Mouse (Mus musculus): ENCODE measurements around the gene Lyzl4. TPM values are rescaled to one million over a fixed set of nuclear protein-coding genes. Genes with fewer than 3 reads are reported as not detected.

Gene Lyzl4
- total and polyA plus RNA-seq, 2 experiments from 2014 or later: not detected

DNA sequence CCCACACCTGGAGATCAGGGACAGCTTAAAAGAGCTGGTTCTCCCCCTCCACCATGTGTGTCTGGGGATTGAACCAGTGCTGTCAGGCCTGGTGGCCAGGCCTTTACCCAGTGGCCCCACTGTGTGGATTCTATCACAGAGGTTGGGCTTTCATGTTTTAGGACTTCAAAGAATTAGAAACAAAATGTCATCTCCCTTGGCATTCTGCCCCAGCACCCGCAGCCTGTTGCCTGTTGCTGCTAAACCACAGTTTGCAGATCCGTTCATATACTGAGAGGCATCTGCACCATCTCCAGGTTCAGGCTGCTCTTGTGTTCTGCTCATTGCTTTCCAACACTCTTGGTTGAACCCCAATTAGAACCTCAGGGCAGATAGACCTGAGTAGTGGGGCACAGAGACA lies 39.5 kb downstream of the Lyzl4 start:
- H3K27ac ChIP-seq (ENCODE audit: low read depth): no peak overlapping the region
- 0 out of 2 replicates have a peak, but pooled peaks cover 2% of the 10 kb centered on the region for H3K27me3 ChIP-seq (ENCODE audit: control insufficient read depth, insufficient read depth, low read length)
- no peak overlapping the region for H3K9ac ChIP-seq (replicated peaks; ENCODE audit: low read depth, low read length)
- no peak overlapping the region for H3K4me3 ChIP-seq (ENCODE audit: low read depth, low read length)
- H3K4me2 ChIP-seq (ENCODE audit: low read depth, low read length): no peak overlapping the region
- 86% methylated on average over 2 of the region's 2 CpGs for WGBS
- H3K4me1 ChIP-seq (ENCODE audit: control insufficient read depth, insufficient read depth): no peaks in the 10 kb centered on the region
- H3K9me3 ChIP-seq (replicated peaks; ENCODE audit: control insufficient read depth, low read length): no peaks in the 10 kb centered on the region
- H3K36me3 ChIP-seq (replicated peaks; ENCODE audit: control insufficient read depth, insufficient read depth, low read length): no peaks in the 10 kb centered on the region
- ATAC-seq (ENCODE audit: insufficient read depth, low read depth) (no peak), DNase-seq (ENCODE audit: low spot score) (peak; percentile 1)
- TF ChIP-seq CTCF (IDR thresholded peaks at IDR 0.05; ENCODE audit: low read depth) (no peak), EP300 (IDR thresholded peaks at IDR 0.05; ENCODE audit: low read depth) (no peak)

DNA sequence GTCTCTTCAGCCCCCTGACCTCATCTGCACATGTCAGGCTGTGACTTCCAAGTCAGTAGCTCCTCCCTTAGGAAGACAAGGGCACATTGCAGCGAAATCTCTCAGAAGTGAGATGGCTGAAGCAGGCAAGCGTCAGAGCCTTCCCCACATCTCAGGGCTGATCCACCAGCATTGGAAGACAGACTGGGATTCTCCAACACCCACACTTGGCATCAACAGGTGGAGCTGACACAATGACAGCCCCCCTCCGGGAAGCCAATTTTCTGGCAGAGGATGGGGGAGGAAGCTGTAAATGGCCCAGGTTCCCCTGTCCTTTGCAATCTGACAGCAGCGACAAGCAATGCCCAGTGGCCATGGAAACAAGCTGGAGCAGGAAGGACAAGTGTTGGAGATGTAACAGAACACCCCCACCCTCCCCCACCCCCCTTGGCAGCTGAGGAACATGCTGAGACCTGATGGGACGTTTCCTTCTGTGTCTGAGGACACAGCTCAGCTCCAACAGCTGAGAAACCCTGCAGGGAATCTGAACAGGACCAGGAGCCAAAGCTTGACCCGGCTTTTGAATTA lies 41.0 kb downstream of the Lyzl4 start:
- no peak for TF ChIP-seq CTCF (IDR thresholded peaks at IDR 0.05; ENCODE audit: low read depth)
- no peak for TF ChIP-seq EP300 (IDR thresholded peaks at IDR 0.05; ENCODE audit: low read depth)
- no peak overlapping the region for H3K4me2 ChIP-seq (ENCODE audit: low read depth, low read length)
- WGBS: 13% methylated on average over 6 of the region's 6 CpGs
- DNase-seq (ENCODE audit: low spot score) (peak; percentile 31), ATAC-seq (ENCODE audit: insufficient read depth, low read depth) (peak; percentile 25)
- no peak overlapping the region for H3K4me3 ChIP-seq (ENCODE audit: low read depth, low read length)
- H3K36me3 ChIP-seq (replicated peaks; ENCODE audit: control insufficient read depth, insufficient read depth, low read length): no peaks in the 10 kb centered on the region
- H3K27ac ChIP-seq (ENCODE audit: low read depth): no peak overlapping the region
- no peak overlapping the region for H3K9ac ChIP-seq (replicated peaks; ENCODE audit: low read depth, low read length)
- H3K9me3 ChIP-seq (replicated peaks; ENCODE audit: control insufficient read depth, low read length): no peaks in the 10 kb centered on the region
- H3K27me3 ChIP-seq (ENCODE audit: control insufficient read depth, insufficient read depth, low read length): no peaks in the 10 kb centered on the region
- H3K4me1 ChIP-seq (ENCODE audit: control insufficient read depth, insufficient read depth): no peaks in the 10 kb centered on the region

DNA sequence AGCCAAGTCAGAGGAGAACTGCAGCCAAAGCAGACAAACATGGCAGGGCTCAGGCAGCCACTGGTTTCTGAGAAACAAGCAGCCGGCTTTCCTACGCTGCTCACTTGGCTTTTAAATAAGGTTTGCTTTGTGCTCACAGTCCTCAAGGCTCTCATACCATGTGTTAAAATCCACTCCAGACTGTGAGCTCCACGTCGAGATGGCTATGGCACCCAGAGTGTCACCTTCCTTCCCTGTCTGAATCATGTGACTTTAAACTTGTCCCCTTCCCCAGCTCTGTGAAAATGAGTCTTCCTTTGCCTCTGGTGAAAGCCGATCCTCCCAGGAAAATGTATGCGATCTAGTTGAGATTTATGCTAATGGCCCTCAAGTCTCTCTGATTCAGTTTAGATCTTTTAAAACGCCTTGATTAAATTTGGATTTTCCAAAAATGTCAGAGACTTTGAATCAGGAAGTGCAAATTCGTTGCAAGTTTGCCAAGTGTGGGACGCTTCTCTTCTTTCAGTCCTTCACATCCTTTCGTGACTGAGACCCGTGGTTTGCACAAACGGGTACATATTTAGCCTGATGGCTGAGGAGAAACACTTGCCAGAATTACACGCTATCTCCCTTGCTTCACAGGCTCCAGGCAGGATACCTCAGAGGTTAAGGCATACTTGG lies 41.6 kb downstream of the Lyzl4 start:
- Histone ChIP-seq H3K9me3 (replicated peaks; ENCODE audit: control insufficient read depth, low read length) (no peaks in the 10 kb centered on the region), H3K36me3 (replicated peaks; ENCODE audit: control insufficient read depth, insufficient read depth, low read length) (no peaks in the 10 kb centered on the region), H3K4me1 (ENCODE audit: control insufficient read depth, insufficient read depth) (no peaks in the 10 kb centered on the region), H3K27me3 (ENCODE audit: control insufficient read depth, insufficient read depth, low read length) (no peaks in the 10 kb centered on the region), H3K4me2 (ENCODE audit: low read depth, low read length) (no peak overlapping the region), H3K27ac (ENCODE audit: low read depth) (0 out of 2 replicates have a peak overlapping the region, but pooled peaks have one; percentile 20), H3K4me3 (ENCODE audit: low read depth, low read length) (no peak overlapping the region), H3K9ac (replicated peaks; ENCODE audit: low read depth, low read length) (no peak overlapping the region)
- ATAC-seq (ENCODE audit: insufficient read depth, low read depth): no peak
- WGBS: 37% methylated on average over 13 of the region's 13 CpGs
- TF ChIP-seq CTCF (IDR thresholded peaks at IDR 0.05; ENCODE audit: low read depth) (no peak), EP300 (IDR thresholded peaks at IDR 0.05; ENCODE audit: low read depth) (no peak)
- no peak for DNase-seq (ENCODE audit: low spot score)

DNA sequence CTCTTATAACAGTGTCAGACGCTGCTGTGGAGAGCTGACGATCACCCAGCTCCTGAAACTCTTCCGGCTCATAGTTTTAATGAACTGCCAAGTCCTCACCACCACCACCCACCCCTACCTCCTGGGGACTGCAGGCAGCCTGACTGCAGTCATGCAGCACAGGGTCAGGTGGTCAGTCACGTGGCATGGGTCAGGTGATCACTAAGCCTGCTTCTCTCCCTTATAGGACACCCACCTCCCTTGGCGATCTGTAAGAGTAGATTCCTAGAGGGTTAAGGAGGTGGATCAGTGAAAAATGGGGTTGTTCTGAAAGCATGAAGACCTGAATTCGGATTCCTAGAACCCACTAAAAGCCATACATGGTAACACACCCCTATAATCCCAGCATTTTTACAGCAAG lies 42.3 kb downstream of the Lyzl4 start:
- Histone ChIP-seq H3K36me3 (replicated peaks; ENCODE audit: control insufficient read depth, insufficient read depth, low read length) (no peaks in the 10 kb centered on the region), H3K27me3 (ENCODE audit: control insufficient read depth, insufficient read depth, low read length) (no peaks in the 10 kb centered on the region), H3K4me1 (ENCODE audit: control insufficient read depth, insufficient read depth) (no peaks in the 10 kb centered on the region), H3K27ac (ENCODE audit: low read depth) (no peak overlapping the region), H3K9ac (replicated peaks; ENCODE audit: low read depth, low read length) (no peak overlapping the region), H3K4me2 (ENCODE audit: low read depth, low read length) (no peak overlapping the region), H3K4me3 (ENCODE audit: low read depth, low read length) (no peak overlapping the region), H3K9me3 (replicated peaks; ENCODE audit: control insufficient read depth, low read length) (no peaks in the 10 kb centered on the region)
- no peak for DNase-seq (ENCODE audit: low spot score)
- no peak for TF ChIP-seq EP300 (IDR thresholded peaks at IDR 0.05; ENCODE audit: low read depth)
- no peak for TF ChIP-seq CTCF (IDR thresholded peaks at IDR 0.05; ENCODE audit: low read depth)
- ATAC-seq (ENCODE audit: insufficient read depth, low read depth): no peak
- 80% methylated on average over 6 of the region's 6 CpGs for WGBS

DNA sequence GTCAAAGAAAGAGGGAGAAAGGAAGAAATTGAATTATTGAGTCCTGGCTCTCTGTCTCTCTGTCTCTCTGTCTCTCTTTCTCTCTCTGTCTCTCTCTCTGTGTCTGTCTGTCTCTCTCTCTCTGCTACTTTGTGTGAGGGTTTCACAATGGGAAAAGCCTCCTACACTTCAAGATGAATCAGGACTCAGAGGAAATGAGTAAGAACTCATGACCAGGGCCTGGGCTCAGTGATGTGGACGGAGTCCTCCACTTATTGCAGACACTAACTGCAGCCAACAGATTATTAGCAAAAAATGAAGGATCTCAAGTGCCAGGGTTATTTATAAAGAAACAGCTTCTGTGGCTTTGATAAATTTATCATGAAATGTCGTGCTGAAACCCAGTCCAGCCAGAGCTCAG lies 43.8 kb downstream of the Lyzl4 start:
- H3K36me3 ChIP-seq (replicated peaks; ENCODE audit: control insufficient read depth, insufficient read depth, low read length): no peaks in the 10 kb centered on the region
- ATAC-seq (ENCODE audit: insufficient read depth, low read depth): no peak

More for the DNA sequence above, 43.8 kb downstream of the Lyzl4 start:
- TF ChIP-seq EP300 (IDR thresholded peaks at IDR 0.05; ENCODE audit: low read depth) (no peak), CTCF (IDR thresholded peaks at IDR 0.05; ENCODE audit: low read depth) (no peak)
- Histone ChIP-seq H3K4me1 (ENCODE audit: control insufficient read depth, insufficient read depth) (peaks cover 2% of the 10 kb centered on the region; the same call in 1 of the 2 replicates), H3K27ac (ENCODE audit: low read depth) (no peak overlapping the region), H3K27me3 (ENCODE audit: control insufficient read depth, insufficient read depth, low read length) (no peaks in the 10 kb centered on the region), H3K9ac (replicated peaks; ENCODE audit: low read depth, low read length) (no peak overlapping the region), H3K9me3 (replicated peaks; ENCODE audit: control insufficient read depth, low read length) (no peaks in the 10 kb centered on the region), H3K4me2 (ENCODE audit: low read depth, low read length) (no peak overlapping the region), H3K4me3 (ENCODE audit: low read depth, low read length) (no peak overlapping the region)
- DNase-seq (ENCODE audit: low spot score): no peak
- WGBS: 28% methylated on average over 2 of the region's 2 CpGs

Data from heart, postnatal 0 days (tissue).